Mouse (Mus musculus): ENCODE results near the gene Exoc7.
A peak's percentile ranks its signal among the peaks of the same experiment; 100 is the strongest.

Gene Exoc7

GRCm38 (mm10) chr11:116312359-116312758 is 5.3 kb upstream of the Exoc7 start:
- no peak for DNase-seq (ENCODE audit: low spot score in 2 of 2)

- DNase-seq (ENCODE audit: low spot score in 2 of 2) = no peak
Observed at GRCm38 (mm10) chr11:116311169-116311568, 4.1 kb upstream of the Exoc7 start.

- no peak for DNase-seq (ENCODE audit: low spot score in 2 of 2)
Observed at GRCm38 (mm10) chr11:116309601-116310000, 2.6 kb upstream of the Exoc7 start.

GRCm38 (mm10) chr11:116307762-116308531 is 914 bp upstream of the Exoc7 start:
- no peak for DNase-seq (ENCODE audit: low spot score in 2 of 2)

GRCm38 (mm10) chr11:116306126-116306982 is 679 bp downstream of the Exoc7 start:
- DNase-seq (ENCODE audit: low spot score in 2 of 2) = peak; percentile 91 to 93

- DNase-seq (ENCODE audit: low spot score in 2 of 2) = no peak
Observed at GRCm38 (mm10) chr11:116305423-116305822, 1.6 kb downstream of the Exoc7 start.

GRCm38 (mm10) chr11:116298621-116299020 is 8.4 kb downstream of the Exoc7 start:
- no peak for DNase-seq (ENCODE audit: low spot score in 2 of 2)

- no peak for DNase-seq (ENCODE audit: low spot score in 2 of 2)
Observed at GRCm38 (mm10) chr11:116298221-116298620, 8.8 kb downstream of the Exoc7 start.

- no peak for DNase-seq (ENCODE audit: low spot score in 2 of 2)
Observed at GRCm38 (mm10) chr11:116297017-116297416, 10.0 kb downstream of the Exoc7 start.

- DNase-seq (ENCODE audit: low spot score in 2 of 2) = no peak
Observed at GRCm38 (mm10) chr11:116296191-116296734, 10.8 kb downstream of the Exoc7 start.

GRCm38 (mm10) chr11:116294319-116294718 is 12.7 kb downstream of the Exoc7 start:
- peak; percentile 20 to 44 for DNase-seq (ENCODE audit: low spot score in 2 of 2)

- no peak for DNase-seq (ENCODE audit: low spot score in 2 of 2)
Observed at GRCm38 (mm10) chr11:116293538-116294137, 13.4 kb downstream of the Exoc7 start.

- no peak for DNase-seq (ENCODE audit: low spot score in 2 of 2)
Observed at GRCm38 (mm10) chr11:116292401-116292800, 14.6 kb downstream of the Exoc7 start.

GRCm38 (mm10) chr11:116290556-116290955 is 16.5 kb downstream of the Exoc7 start:
- DNase-seq (ENCODE audit: low spot score in 2 of 2) = no peak

GRCm38 (mm10) chr11:116287351-116287750 is 19.7 kb downstream of the Exoc7 start:
- DNase-seq (ENCODE audit: low spot score in 2 of 2) = no peak

- DNase-seq (ENCODE audit: low spot score in 2 of 2) = no peak
Observed at GRCm38 (mm10) chr11:116285770-116286191, 21.3 kb downstream of the Exoc7 start.

- no peak for DNase-seq (ENCODE audit: low spot score in 2 of 2)
Observed at GRCm38 (mm10) chr11:116283982-116284381, 23.1 kb downstream of the Exoc7 start.

GRCm38 (mm10) chr11:116282912-116283521 is 24.0 kb downstream of the Exoc7 start:
- DNase-seq (ENCODE audit: low spot score in 2 of 2) = no peak

- DNase-seq (ENCODE audit: low spot score in 2 of 2) = no peak
Observed at GRCm38 (mm10) chr11:116282089-116282488, 24.9 kb downstream of the Exoc7 start.

- no peak for DNase-seq (ENCODE audit: low spot score in 2 of 2)
Observed at GRCm38 (mm10) chr11:116281671-116282070, 25.4 kb downstream of the Exoc7 start.

Measured in urinary bladder, postnatal 36 days (tissue).